Mouse (Mus musculus): Measurements from ENCODE around the gene Nacc1. TPM values are rescaled to one million over a fixed set of nuclear protein-coding genes. Genes with fewer than 3 reads are reported as not detected.

The Nacc1 gene
- 15.1 and 17.4 TPM in 2 replicates for polyA plus RNA-seq (2014; fragmentation: Nextera tagmentation; extraction: Ambion mirVana)

GRCm38 (mm10) chr8:84687705-84688100 lies at the start of gene Nacc1:
Nacc1 (minus strand) TSS chr8:84687862.
- Histone ChIP-seq H3K4me1 (ENCODE audit: control insufficient read depth in 2 of 2, insufficient read depth in 2 of 2, low read length in 2 of 2) (peaks cover 14 to 41% of the 10 kb centered on the region in 2 experiments), H3K4me2 (ENCODE audit: low read length) (peak within 1 kb of the TSS; percentile 87), H3K36me3 (ENCODE audit: control insufficient read depth, insufficient read depth, low read length) (peaks cover 27% of the 10 kb centered on the region), H3K4me3 (ENCODE audit: control insufficient read depth in 1 of 2, insufficient read depth in 1 of 2, low read depth in 1 of 2, low read length in 2 of 2) (peak within 1 kb of the TSS; percentile 93 to 99), H3K27me3 (ENCODE audit: control insufficient read depth, insufficient read depth, low read length) (no peaks in the 10 kb centered on the region), H3K9me3 (ENCODE audit: control insufficient read depth, low read length) (no peaks in the 10 kb centered on the region), H3K9ac (ENCODE audit: low read length) (peak within 1 kb of the TSS; percentile 100), H3K27ac (replicated peaks in 1 of 2; ENCODE audit: control insufficient read depth in 1 of 2, insufficient read depth in 1 of 2, low read depth in 2 of 2, low read length in 2 of 2) (peak within 1 kb of the TSS; percentile 83 to 95)
- WGBS = under 1% methylated on average over 37 of the region's 37 CpGs
- peak; percentile 77 for ATAC-seq (ENCODE audit: insufficient number of reproducible peaks, insufficient read depth, low FRiP score, low read depth)

DNA sequence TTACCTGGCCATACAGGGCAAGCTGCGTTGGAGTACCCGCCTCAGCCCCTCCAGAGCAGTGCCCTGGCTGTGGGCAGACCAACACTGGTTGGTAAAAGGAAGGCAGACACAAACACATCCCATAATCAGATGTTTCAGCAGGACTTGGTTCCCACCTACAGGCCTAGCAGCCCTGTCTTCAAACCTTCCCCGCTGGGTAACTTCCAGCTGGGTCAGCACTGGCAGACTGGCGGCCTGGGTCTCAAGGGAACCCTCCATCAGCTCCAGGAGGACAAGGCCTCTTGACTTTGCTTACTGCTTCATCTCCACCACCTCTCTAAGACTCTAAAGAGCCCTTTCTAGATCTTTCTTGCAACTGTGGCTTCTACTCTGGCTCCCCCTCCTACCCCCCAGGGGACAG lies 48.9 kb upstream of the Nacc1 start:
- Histone ChIP-seq H3K4me1 (ENCODE audit: control insufficient read depth in 2 of 2, insufficient read depth in 2 of 2, low read length in 2 of 2) (peaks cover 63 to 83% of the 10 kb centered on the region in 2 experiments), H3K4me3 (ENCODE audit: control insufficient read depth in 1 of 2, insufficient read depth in 1 of 2, low read depth in 1 of 2, low read length in 2 of 2) (no peak overlapping the region), H3K36me3 (ENCODE audit: control insufficient read depth, insufficient read depth, low read length) (no peaks in the 10 kb centered on the region), H3K4me2 (ENCODE audit: low read length) (no peak overlapping the region), H3K9me3 (ENCODE audit: control insufficient read depth, low read length) (no peaks in the 10 kb centered on the region), H3K9ac (ENCODE audit: low read length) (no peak overlapping the region), H3K27me3 (ENCODE audit: control insufficient read depth, insufficient read depth, low read length) (no peaks in the 10 kb centered on the region; the same call in 1 of the 2 replicates), H3K27ac (replicated peaks in 1 of 2; ENCODE audit: control insufficient read depth in 1 of 2, insufficient read depth in 1 of 2, low read depth in 2 of 2, low read length in 2 of 2) (no peak overlapping the region)
- WGBS = 86% methylated on average over 4 of the region's 4 CpGs
- no peak for ATAC-seq (ENCODE audit: insufficient number of reproducible peaks, insufficient read depth, low FRiP score, low read depth)

GRCm38 (mm10) chr8:84735597-84735996 lies 47.9 kb upstream of the Nacc1 start:
- no peak overlapping the region for H3K4me2 ChIP-seq (ENCODE audit: low read length)
- peak overlapping the region; percentile 15 to 64; a peak in 3 of 4 replicates for H3K27ac ChIP-seq (replicated peaks in 1 of 2; ENCODE audit: control insufficient read depth in 1 of 2, insufficient read depth in 1 of 2, low read depth in 2 of 2, low read length in 2 of 2)
- WGBS = 33% methylated on average over 2 of the region's 2 CpGs
- H3K9ac ChIP-seq (ENCODE audit: low read length) = peak overlapping the region; percentile 54; the same call in 1 of the 2 replicates
- ATAC-seq (ENCODE audit: insufficient number of reproducible peaks, insufficient read depth, low FRiP score, low read depth) = no peak
- H3K27me3 ChIP-seq (ENCODE audit: control insufficient read depth, insufficient read depth, low read length) = no peaks in the 10 kb centered on the region; the same call in 1 of the 2 replicates
- no peaks in the 10 kb centered on the region for H3K36me3 ChIP-seq (ENCODE audit: control insufficient read depth, insufficient read depth, low read length)
- no peak overlapping the region for H3K4me3 ChIP-seq (ENCODE audit: control insufficient read depth in 1 of 2, insufficient read depth in 1 of 2, low read depth in 1 of 2, low read length in 2 of 2)
- peaks cover 65 to 86% of the 10 kb centered on the region in 2 experiments for H3K4me1 ChIP-seq (ENCODE audit: control insufficient read depth in 2 of 2, insufficient read depth in 2 of 2, low read length in 2 of 2)
- no peaks in the 10 kb centered on the region for H3K9me3 ChIP-seq (ENCODE audit: control insufficient read depth, low read length)

DNA sequence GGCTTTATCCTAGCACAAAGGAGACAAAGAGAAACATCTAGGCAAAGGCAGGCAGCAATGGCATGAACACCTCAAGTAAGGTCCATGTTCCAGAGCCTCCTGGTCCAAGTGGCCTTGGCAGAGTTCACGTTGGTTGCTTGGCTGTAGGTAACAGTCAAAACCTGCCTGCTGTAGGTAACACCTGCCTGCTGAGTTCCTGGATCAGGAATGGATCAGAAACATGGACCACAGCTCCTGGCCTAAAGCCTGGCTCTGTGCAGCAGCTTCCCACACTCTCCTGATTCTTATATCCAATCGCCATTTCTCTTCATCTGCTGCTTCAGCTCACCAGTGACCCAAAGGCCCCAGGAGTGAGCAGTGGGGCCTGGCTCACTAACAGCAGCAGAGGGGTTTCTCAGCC lies 47.0 kb upstream of the Nacc1 start:
- H3K27ac ChIP-seq (replicated peaks in 1 of 2; ENCODE audit: control insufficient read depth in 1 of 2, insufficient read depth in 1 of 2, low read depth in 2 of 2, low read length in 2 of 2) = no peak overlapping the region
- 82% methylated on average over 2 of the region's 2 CpGs for WGBS
- no peak for ATAC-seq (ENCODE audit: insufficient number of reproducible peaks, insufficient read depth, low FRiP score, low read depth)

DNA sequence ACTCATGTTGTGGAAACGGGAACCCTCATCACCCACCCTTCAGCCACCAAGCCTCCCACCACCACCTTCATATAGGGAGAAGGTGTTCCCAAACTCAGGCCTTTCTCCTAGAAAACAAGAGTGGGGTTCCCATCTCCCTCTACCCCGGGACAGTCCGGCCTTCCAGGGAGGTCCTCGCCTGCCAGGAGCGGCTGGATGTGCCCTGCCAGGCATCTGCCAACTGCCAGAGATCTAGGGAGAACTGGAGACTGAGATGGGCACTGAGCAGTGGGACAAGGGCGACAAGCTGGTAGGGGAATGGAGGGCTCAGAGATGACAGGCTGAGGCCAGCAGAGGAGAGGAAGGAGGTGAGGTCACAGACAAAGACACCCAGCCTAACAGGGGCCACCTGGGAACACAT lies 46.3 kb upstream of the Nacc1 start:
- H3K9ac ChIP-seq (ENCODE audit: low read length) = no peak overlapping the region
- ATAC-seq (ENCODE audit: insufficient number of reproducible peaks, insufficient read depth, low FRiP score, low read depth) = no peak
- H3K4me3 ChIP-seq (ENCODE audit: control insufficient read depth in 1 of 2, insufficient read depth in 1 of 2, low read depth in 1 of 2, low read length in 2 of 2) = no peak overlapping the region
- H3K4me1 ChIP-seq (ENCODE audit: control insufficient read depth in 2 of 2, insufficient read depth in 2 of 2, low read length in 2 of 2) = peaks cover 64 to 78% of the 10 kb centered on the region in 2 experiments
- H3K27me3 ChIP-seq (ENCODE audit: control insufficient read depth, insufficient read depth, low read length) = no peaks in the 10 kb centered on the region
- H3K36me3 ChIP-seq (ENCODE audit: control insufficient read depth, insufficient read depth, low read length) = no peaks in the 10 kb centered on the region
- no peak overlapping the region for H3K27ac ChIP-seq (replicated peaks in 1 of 2; ENCODE audit: control insufficient read depth in 1 of 2, insufficient read depth in 1 of 2, low read depth in 2 of 2, low read length in 2 of 2)
- WGBS = 90% methylated on average over 6 of the region's 6 CpGs
- H3K9me3 ChIP-seq (ENCODE audit: control insufficient read depth, low read length) = no peaks in the 10 kb centered on the region
- no peak overlapping the region for H3K4me2 ChIP-seq (ENCODE audit: low read length)

More for the DNA sequence above, 47.0 kb upstream of the Nacc1 start:
- H3K9ac ChIP-seq (ENCODE audit: low read length) = no peak overlapping the region
- H3K9me3 ChIP-seq (ENCODE audit: control insufficient read depth, low read length) = no peaks in the 10 kb centered on the region
- H3K36me3 ChIP-seq (ENCODE audit: control insufficient read depth, insufficient read depth, low read length) = no peaks in the 10 kb centered on the region
- no peak overlapping the region for H3K4me2 ChIP-seq (ENCODE audit: low read length)
- no peak overlapping the region for H3K4me3 ChIP-seq (ENCODE audit: control insufficient read depth in 1 of 2, insufficient read depth in 1 of 2, low read depth in 1 of 2, low read length in 2 of 2)
- H3K4me1 ChIP-seq (ENCODE audit: control insufficient read depth in 2 of 2, insufficient read depth in 2 of 2, low read length in 2 of 2) = peaks cover 66 to 84% of the 10 kb centered on the region in 2 experiments
- no peaks in the 10 kb centered on the region for H3K27me3 ChIP-seq (ENCODE audit: control insufficient read depth, insufficient read depth, low read length)

DNA sequence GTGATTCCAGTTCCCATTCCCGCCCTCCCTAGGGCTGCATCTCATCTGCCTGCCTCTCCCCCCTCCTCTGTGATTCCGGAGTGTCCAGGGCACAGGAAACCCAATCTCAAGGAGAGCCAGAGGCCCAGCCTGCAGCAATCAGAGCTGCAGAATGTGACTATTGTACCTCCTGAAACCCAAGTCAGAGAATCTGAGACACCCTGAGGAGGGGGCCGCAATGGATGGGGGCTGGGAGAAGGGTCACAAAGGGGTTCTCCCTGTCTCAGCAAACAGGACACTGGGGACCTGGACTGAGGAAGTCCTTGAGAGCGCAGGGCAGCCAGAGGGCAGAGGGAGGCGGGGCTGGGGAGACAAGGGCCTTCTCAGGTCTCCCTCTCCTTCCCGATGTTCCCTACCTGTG lies 45.3 kb upstream of the Nacc1 start:
- Histone ChIP-seq H3K27me3 (ENCODE audit: control insufficient read depth, insufficient read depth, low read length) (no peaks in the 10 kb centered on the region), H3K9me3 (ENCODE audit: control insufficient read depth, low read length) (no peaks in the 10 kb centered on the region), H3K4me3 (ENCODE audit: control insufficient read depth in 1 of 2, insufficient read depth in 1 of 2, low read depth in 1 of 2, low read length in 2 of 2) (no peak overlapping the region), H3K9ac (ENCODE audit: low read length) (peak overlapping the region; percentile 31; the same call in 1 of the 2 replicates), H3K4me2 (ENCODE audit: low read length) (0 out of 2 replicates have a peak overlapping the region, but pooled peaks have one; percentile 9), H3K36me3 (ENCODE audit: control insufficient read depth, insufficient read depth, low read length) (no peaks in the 10 kb centered on the region), H3K27ac (replicated peaks in 1 of 2; ENCODE audit: control insufficient read depth in 1 of 2, insufficient read depth in 1 of 2, low read depth in 2 of 2, low read length in 2 of 2) (peak overlapping the region; percentile 26 to 82), H3K4me1 (ENCODE audit: control insufficient read depth in 2 of 2, insufficient read depth in 2 of 2, low read length in 2 of 2) (peaks cover 58 to 69% of the 10 kb centered on the region in 2 experiments)
- no peak for ATAC-seq (ENCODE audit: insufficient number of reproducible peaks, insufficient read depth, low FRiP score, low read depth)
- WGBS = 48% methylated on average over 6 of the region's 6 CpGs

- Histone ChIP-seq H3K9ac (ENCODE audit: low read length) (peak overlapping the region; percentile 31; the same call in 1 of the 2 replicates), H3K4me3 (ENCODE audit: control insufficient read depth in 1 of 2, insufficient read depth in 1 of 2, low read depth in 1 of 2, low read length in 2 of 2) (no peak overlapping the region), H3K27me3 (ENCODE audit: control insufficient read depth, insufficient read depth, low read length) (no peaks in the 10 kb centered on the region)
Observed at GRCm38 (mm10) chr8:84732545-84732944, 44.9 kb upstream of the Nacc1 start.

More at GRCm38 (mm10) chr8:84732545-84732944, 44.9 kb upstream of the Nacc1 start:
- H3K4me1 ChIP-seq (ENCODE audit: control insufficient read depth in 2 of 2, insufficient read depth in 2 of 2, low read length in 2 of 2) = peaks cover 56 to 69% of the 10 kb centered on the region in 2 experiments
- H3K27ac ChIP-seq (replicated peaks in 1 of 2; ENCODE audit: control insufficient read depth in 1 of 2, insufficient read depth in 1 of 2, low read depth in 2 of 2, low read length in 2 of 2) = peak overlapping the region; percentile 26 to 82
- WGBS = 44% methylated on average over 5 of the region's 5 CpGs
- no peaks in the 10 kb centered on the region for H3K9me3 ChIP-seq (ENCODE audit: control insufficient read depth, low read length)
- 0 out of 2 replicates have a peak overlapping the region, but pooled peaks have one; percentile 9 for H3K4me2 ChIP-seq (ENCODE audit: low read length)
- H3K36me3 ChIP-seq (ENCODE audit: control insufficient read depth, insufficient read depth, low read length) = peaks cover 2% of the 10 kb centered on the region; the same call in 1 of the 2 replicates
- ATAC-seq (ENCODE audit: insufficient number of reproducible peaks, insufficient read depth, low FRiP score, low read depth) = no peak

Measured in heart, embryonic 14.5 days (tissue).